Mouse (Mus musculus) cerebellum, adult 2 months (tissue): ENCODE measurements around the gene Pygm.

Source experiments
- CTCF ChIP-seq: fragments of 200-500 bp; IDR thresholded peaks from 2 replicates; pipeline ENCODE4 v1.5.1; 2011; ENCODE audit warnings: low read depth, mild to moderate bottlenecking, control low read depth, low read length, moderate library complexity, borderline replicate concordance; ENCODE audit not compliant: insufficient read depth
- POLR2A ChIP-seq: fragments of 200-500 bp; IDR thresholded peaks from 2 replicates; pipeline ENCODE4 v1.6.1; 2011; ENCODE audit warnings: low read length, control low read depth, borderline replicate concordance; ENCODE audit not compliant: insufficient read depth

GRCm38 (mm10) chr19:6334673-6335457, 49.3 kb upstream of the Pygm start, which contains the start of gene Men1:
- TF ChIP-seq POLR2A (peak; percentile 48; the same call in 1 of the 2 replicates), CTCF (0 out of 2 replicates have a peak, but pooled peaks have one; percentile 14)
